Mouse (Mus musculus) MEL (cell line): ENCODE results near the gene Tsc2. TPM values are rescaled to one million over a fixed set of nuclear protein-coding genes. Genes with fewer than 3 reads are reported as not detected.

Source experiments
- DNase-seq: peaks from one replicate; pipeline ENCODE4 v3.0.0; 2011; ENCODE audit warnings: low read depth, low spot score
- H3K27ac ChIP-seq: 2 replicates; pipeline ENCODE4 v1.5.1; 2012; ENCODE audit warnings: low read depth, mild to moderate bottlenecking, control low read depth, low read length, moderate library complexity; ENCODE audit not compliant: control insufficient read depth
- H3K27me3 ChIP-seq, 2 experiments: fragments of 150-350 bp in 1 of 2; sonication (generic) in 1 of 2; 2 replicates each; pipeline ENCODE4 v1.6.1; 2012; ENCODE audit warnings: low read length in 2 of 2, mild to moderate bottlenecking in 2 of 2, improper control_type of control experiment in 1 of 2, moderate library complexity in 1 of 2; ENCODE audit not compliant: insufficient read depth in 2 of 2, control insufficient read depth in 1 of 2
- H3K36me3 ChIP-seq, 2 experiments: 2 replicates each; pipeline ENCODE4 v1.6.1; 2012 to 2014; ENCODE audit warnings: low read length in 2 of 2, improper control_type of control experiment in 1 of 2, inconsistent platforms in 1 of 2, mild to moderate bottlenecking in 1 of 2; ENCODE audit not compliant: insufficient read depth in 2 of 2, control insufficient read depth in 1 of 2
- H3K4me1 ChIP-seq, 2 experiments: fragments of 150-350 bp in 1 of 2; sonication (generic) in 1 of 2; 2 replicates each; pipeline ENCODE4 v1.6.1; 2012; ENCODE audit warnings: low read length in 2 of 2, improper control_type of control experiment in 1 of 2, mild to moderate bottlenecking in 1 of 2; ENCODE audit not compliant: insufficient read depth in 2 of 2, control insufficient read depth in 1 of 2
- H3K4me3 ChIP-seq, 2 experiments: fragments of 150-350 bp in 1 of 2; sonication (generic) in 1 of 2; 2 replicates each; pipeline ENCODE4 v1.5.1; 2012; ENCODE audit warnings: low read depth in 2 of 2, low read length in 2 of 2, mild to moderate bottlenecking in 2 of 2, moderate library complexity in 2 of 2, control low read depth in 1 of 2, improper control_type of control experiment in 1 of 2; ENCODE audit not compliant: control insufficient read depth in 1 of 2, insufficient read depth in 1 of 2
- H3K79me2 ChIP-seq: 2 replicates; pipeline ENCODE4 v1.6.1; 2012; ENCODE audit warnings: mild to moderate bottlenecking, low read length, moderate library complexity; ENCODE audit not compliant: control insufficient read depth, poor library complexity, insufficient read depth
- H3K9ac ChIP-seq: 2 replicates; pipeline ENCODE4 v1.6.1; 2012; ENCODE audit warnings: low read depth, mild to moderate bottlenecking, control low read depth, low read length, moderate library complexity; ENCODE audit not compliant: control insufficient read depth, poor library complexity, severe bottlenecking
- H3K9me3 ChIP-seq: fragments of 150-350 bp; sonication (generic); replicated peaks from 2 replicates; pipeline ENCODE4 v1.6.1; 2012; ENCODE audit warnings: mild to moderate bottlenecking, low read length, improper control_type of control experiment, moderate library complexity; ENCODE audit not compliant: insufficient read depth
- BHLHE40 ChIP-seq: IDR thresholded peaks from 2 replicates; pipeline ENCODE4 v1.6.1; 2012; ENCODE audit warnings: low read depth, mild to moderate bottlenecking, inconsistent platforms, low read length, improper control_type of control experiment, borderline replicate concordance
- CHD2 ChIP-seq: IDR thresholded peaks from 2 replicates; pipeline ENCODE4 v1.6.1; 2011; ENCODE audit warnings: low read length, improper control_type of control experiment
- CTCF ChIP-seq, 3 experiments: IDR thresholded peaks in 2 of 3; conservative IDR thresholded peaks in 1 of 3; 2 replicates each; pipeline ENCODE4 v1.5.1; 2011 to 2012; ENCODE audit warnings: low read length in 3 of 3, low read depth in 2 of 3, mild to moderate bottlenecking in 2 of 3, improper control_type of control experiment in 1 of 3, inconsistent platforms in 1 of 3, mixed read lengths in 1 of 3, moderate library complexity in 1 of 3; ENCODE audit not compliant: control insufficient read depth in 1 of 3, insufficient read depth in 1 of 3, poor library complexity in 1 of 3, severe bottlenecking in 1 of 3
- ELF1 ChIP-seq: IDR thresholded peaks from 2 replicates; pipeline ENCODE4 v1.6.1; 2014; ENCODE audit warnings: low read depth, mild to moderate bottlenecking, inconsistent platforms, low read length, improper control_type of control experiment, moderate library complexity
- EP300 ChIP-seq, 2 experiments: IDR thresholded peaks; 2 replicates each; pipeline ENCODE4 v1.6.1; 2011; ENCODE audit warnings: improper control_type of control experiment in 2 of 2, low read length in 2 of 2, low read depth in 1 of 2, mild to moderate bottlenecking in 1 of 2
- ETS1 ChIP-seq: IDR thresholded peaks from 2 replicates; pipeline ENCODE4 v1.6.1; 2012; ENCODE audit warnings: low read depth, mild to moderate bottlenecking, inconsistent platforms, low read length, improper control_type of control experiment, moderate library complexity
- HCFC1 ChIP-seq: IDR thresholded peaks from 2 replicates; pipeline ENCODE4 v1.6.1; 2012; ENCODE audit warnings: low read depth, mild to moderate bottlenecking, inconsistent platforms, low read length, improper control_type of control experiment, moderate library complexity
- KAT2A ChIP-seq: conservative IDR thresholded peaks from 2 replicates; pipeline ENCODE4 v1.6.1; 2012; ENCODE audit warnings: low read depth, low read length, improper control_type of control experiment, inconsistent platforms
- MAX ChIP-seq: IDR thresholded peaks from 2 replicates; pipeline ENCODE4 v1.6.1; 2011; ENCODE audit warnings: low read length, improper control_type of control experiment
- MXI1 ChIP-seq: IDR thresholded peaks from 2 replicates; pipeline ENCODE4 v1.6.1; 2011; ENCODE audit warnings: mild to moderate bottlenecking, low read depth, low read length, improper control_type of control experiment
- MYB ChIP-seq: IDR thresholded peaks from 2 replicates; pipeline ENCODE4 v1.6.1; 2011; ENCODE audit warnings: mild to moderate bottlenecking, low read depth, low read length, improper control_type of control experiment
- MYC ChIP-seq: IDR thresholded peaks from 2 replicates; pipeline ENCODE4 v1.6.1; 2011; ENCODE audit warnings: low read depth, mild to moderate bottlenecking, low read length, improper control_type of control experiment, moderate library complexity
- NELFE ChIP-seq: IDR thresholded peaks from 2 replicates; pipeline ENCODE4 v1.6.1; 2011; ENCODE audit warnings: low read depth, low read length, improper control_type of control experiment
- NRF1 ChIP-seq: IDR thresholded peaks from 2 replicates; pipeline ENCODE4 v1.6.1; 2014; ENCODE audit warnings: low read depth, mild to moderate bottlenecking, inconsistent platforms, low read length, improper control_type of control experiment, moderate library complexity; ENCODE audit not compliant: poor library complexity, insufficient read depth, severe bottlenecking
- POLR2A ChIP-seq, 2 experiments: IDR thresholded peaks; 2 replicates each; pipeline ENCODE4 v1.6.1; 2011 to 2012; ENCODE audit warnings: low read length in 2 of 2, mild to moderate bottlenecking in 2 of 2, control low read depth in 1 of 2, improper control_type of control experiment in 1 of 2, low read depth in 1 of 2, moderate library complexity in 1 of 2; ENCODE audit not compliant: control insufficient read depth in 1 of 2, insufficient read depth in 1 of 2, poor library complexity in 1 of 2
- POLR2AphosphoS2 ChIP-seq: IDR thresholded peaks from 2 replicates; pipeline ENCODE4 v1.6.1; 2011; ENCODE audit warnings: low read length, improper control_type of control experiment
- POLR2AphosphoS5 ChIP-seq: IDR thresholded peaks from 2 replicates; pipeline ENCODE4 v1.6.1; 2012; ENCODE audit warnings: low read depth, borderline replicate concordance, mild to moderate bottlenecking, inconsistent platforms, low read length, moderate library complexity, mixed read lengths
- RAD21 ChIP-seq: IDR thresholded peaks from 2 replicates; pipeline ENCODE4 v1.6.1; 2011; ENCODE audit warnings: mild to moderate bottlenecking, low read depth, low read length, improper control_type of control experiment
- RCOR1 ChIP-seq: IDR thresholded peaks from 2 replicates; pipeline ENCODE4 v1.6.1; 2012; ENCODE audit warnings: low read depth, mild to moderate bottlenecking, inconsistent platforms, low read length, improper control_type of control experiment
- SIN3A ChIP-seq: IDR thresholded peaks from 2 replicates; pipeline ENCODE4 v1.6.1; 2012; ENCODE audit warnings: low read length, improper control_type of control experiment, inconsistent platforms
- SMC3 ChIP-seq: IDR thresholded peaks from 2 replicates; pipeline ENCODE4 v1.6.1; 2011; ENCODE audit warnings: low read depth, low read length, improper control_type of control experiment
- TBP ChIP-seq: IDR thresholded peaks from 2 replicates; pipeline ENCODE4 v1.8.0; 2011; ENCODE audit warnings: low read depth, low read length, improper control_type of control experiment
- TCF12 ChIP-seq: IDR thresholded peaks from 2 replicates; pipeline ENCODE4 v1.6.1; 2014; ENCODE audit warnings: low read depth, mild to moderate bottlenecking, inconsistent platforms, low read length, improper control_type of control experiment, moderate library complexity
- USF1 ChIP-seq: IDR thresholded peaks from 2 replicates; pipeline ENCODE4 v1.6.1; 2014; ENCODE audit warnings: low read depth, mild to moderate bottlenecking, inconsistent platforms, low read length, improper control_type of control experiment, moderate library complexity
- ZNF384 ChIP-seq: IDR thresholded peaks from 2 replicates; pipeline ENCODE4 v1.6.1; 2012; ENCODE audit warnings: low read depth, mild to moderate bottlenecking, inconsistent platforms, low read length, improper control_type of control experiment
- polyA plus RNA-seq, 2 experiments: library from polyadenylated mRNA; stranded (reverse) in 1 of 2; unstranded in 1 of 2; fragments of >175 nt in 1 of 2; fragments of >200 nt in 1 of 2; gene quantifications; 2 replicates each; pipeline versions ENCODE4 v1.2.1 to v1.2.4; 2012; ENCODE audit warnings: low replicate concordance in 2 of 2, low read depth in 1 of 2; ENCODE audit not compliant: insufficient read length in 2 of 2, insufficient read depth in 1 of 2, missing spikeins in 1 of 2
- total RNA-seq: library from RNA; depleted of rRNA; stranded (reverse); fragments of 300-350 nt; gene quantifications from 2 replicates; pipeline ENCODE4 v1.2.3, GENCODE M21; 2012

Tsc2 gene
- total and polyA plus RNA-seq, 3 experiments, result 48.8 to 99.2 TPM; not detected in 1

DNA sequence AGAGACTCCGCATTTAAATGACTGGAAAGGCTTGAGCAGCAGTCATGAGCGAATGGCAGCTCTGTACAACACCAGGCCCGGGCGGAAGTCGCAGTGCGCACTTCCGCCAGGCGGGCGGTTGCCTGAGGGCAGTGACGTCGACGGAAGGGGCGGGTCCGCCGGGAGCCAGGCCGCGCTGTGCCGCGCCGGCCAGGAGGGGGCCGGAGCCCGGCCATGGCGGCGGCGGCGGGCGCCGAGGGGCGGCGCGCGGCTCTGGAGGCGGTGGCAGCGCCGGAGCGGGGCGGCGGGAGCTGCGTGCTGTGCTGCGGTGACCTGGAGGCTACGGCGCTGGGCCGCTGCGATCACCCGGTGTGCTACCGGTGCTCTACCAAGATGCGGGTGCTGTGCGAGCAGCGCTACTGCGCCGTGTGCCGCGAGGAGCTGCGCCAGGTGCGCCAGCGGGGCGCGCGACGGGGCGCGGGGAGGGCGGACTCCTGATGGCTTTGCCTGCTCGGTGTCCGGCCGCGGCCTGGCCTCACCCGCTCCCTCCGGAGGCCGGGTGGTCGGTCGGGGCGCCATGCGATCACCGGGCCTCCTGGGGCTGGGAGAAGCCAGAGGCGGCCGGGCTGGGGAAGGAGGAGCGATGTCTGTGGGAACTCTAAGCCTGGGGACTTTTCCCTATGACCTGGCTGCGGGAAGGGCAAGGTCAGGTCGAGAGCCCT, 37.3 kb upstream of the Tsc2 start, which contains the start of gene Zfp598:
TSS of gene Zfp598 (plus strand) at position 143 of the 701 bp plus-strand sequence.
- TF ChIP-seq RCOR1 (no peak; the same call in 1 of the 2 replicates), ZNF384 (no peak), EP300 (IDR thresholded peaks at IDR 0.05; ENCODE audit: low read depth in 1 of 2, low read length in 2 of 2) (no peak; a peak in 1 of 4 replicates), ETS1 (no peak), MYC (no peak), MXI1 (peak; percentile 80), CHD2 (no peak), CTCF (IDR thresholded peaks at IDR 0.05 in 2 of 3, conservative IDR thresholded peaks at IDR 0.05 in 1 of 3; ENCODE audit: control insufficient read depth in 1 of 3, insufficient read depth in 1 of 3, low read depth in 2 of 3, low read length in 3 of 3, poor library complexity in 1 of 3, severe bottlenecking in 1 of 3) (0 out of 6 replicates have a peak, but pooled peaks of 1 of the 3 experiments have one; percentile 5), BHLHE40 (no peak), RAD21 (no peak), TCF12 (peak; percentile 68), POLR2A (IDR thresholded peaks at IDR 0.05; ENCODE audit: control insufficient read depth in 1 of 2, insufficient read depth in 1 of 2, low read depth in 1 of 2, low read length in 2 of 2, poor library complexity in 1 of 2) (peak; percentile 93 to 96; a peak in 3 of 4 replicates), TBP (peak; percentile 92), NELFE (peak; percentile 93), KAT2A (no peak; the same call in 1 of the 2 replicates), SMC3 (no peak), USF1 (no peak), HCFC1 (peak; percentile 92), POLR2AphosphoS5 (0 out of 2 replicates have a peak, but pooled peaks have one; percentile 27), NRF1 (peak; percentile 47; the same call in 1 of the 2 replicates), MAX (peak; percentile 30; the same call in 1 of the 2 replicates), SIN3A (peak; percentile 90), ELF1 (peak; percentile 98), POLR2AphosphoS2 (peak; percentile 87; the same call in 1 of the 2 replicates), MYB (peak; percentile 62)
- DNase-seq, result peak; percentile 94
- H3K9me3 ChIP-seq, result no peaks in the 10 kb centered on the region
- H3K4me3 ChIP-seq, result peak within 1 kb of the TSS; percentile 90 to 99
- H3K27me3 ChIP-seq, result peaks cover 0 to 2% of the 10 kb centered on the region in 2 experiments; a peak in 1 of 4 replicates
- H3K27ac ChIP-seq, result peak within 1 kb of the TSS; percentile 84
- H3K36me3 ChIP-seq, result peaks cover 0 to 14% of the 10 kb centered on the region in 2 experiments; a peak in 2 of 4 replicates
- peak within 1 kb of the TSS; percentile 86 for H3K9ac ChIP-seq
- peaks cover 0 to 26% of the 10 kb centered on the region in 2 experiments; a peak in 3 of 4 replicates for H3K4me1 ChIP-seq
- H3K79me2 ChIP-seq, result peaks cover 46% of the 10 kb centered on the region
